Mouse (Mus musculus): ENCODE measurements around the gene Tmem269. TPM values are rescaled to one million over a fixed set of nuclear protein-coding genes. Genes with fewer than 3 reads are reported as not detected.
A peak's percentile ranks its signal among the peaks of the same experiment; 100 is the strongest.

The Tmem269 gene
- total RNA-seq (2015) (not detected in 2 replicates), total RNA-seq (2017) (not detected in 2 replicates)

DNA sequence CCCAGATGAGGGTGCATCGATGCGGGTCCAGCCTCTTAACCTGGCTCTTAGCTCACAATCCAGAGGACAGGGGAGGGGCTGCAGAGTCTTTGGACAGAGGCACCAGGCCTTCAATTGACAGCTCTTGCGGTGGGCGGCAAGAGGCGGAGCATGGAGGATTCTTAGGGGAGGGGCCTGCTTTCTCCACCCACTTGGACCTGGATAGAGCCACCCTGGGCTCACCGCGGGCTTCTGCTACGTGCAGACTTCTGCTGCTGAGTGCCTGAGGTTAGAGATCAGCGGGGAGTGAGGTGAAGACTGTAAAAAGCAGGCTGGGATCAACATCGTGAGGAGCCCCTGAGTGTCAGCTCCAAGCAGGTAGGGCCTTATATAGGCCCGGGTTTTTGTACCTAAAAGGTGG, at the start of gene Tmem269:
Gene Tmem269, minus strand, starts transcription at position 49 of the 400 bp plus-strand sequence.
- ATAC-seq (replicated peaks; ENCODE audit: poor library complexity): peak; percentile 54

DNA sequence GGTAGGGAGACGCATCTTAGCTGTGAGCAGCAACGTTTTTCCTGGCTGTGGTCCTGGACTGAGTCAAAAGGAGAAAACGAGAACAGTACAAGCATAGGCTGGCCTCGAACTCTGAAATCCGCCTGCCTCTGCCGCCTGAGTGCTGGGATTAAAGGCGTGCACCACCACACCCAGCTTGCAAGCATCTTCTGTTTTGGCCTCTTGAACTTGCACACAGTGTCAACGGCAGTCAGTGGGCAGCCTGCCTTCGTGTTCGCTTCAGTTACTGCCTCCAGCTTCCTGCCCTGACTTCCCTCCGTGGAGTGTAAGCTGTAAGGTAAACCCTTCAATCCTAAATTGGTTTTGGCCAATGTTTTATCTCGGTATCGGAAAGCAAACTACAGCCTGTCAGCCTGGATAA, 48.6 kb upstream of the Tmem269 start:
- ATAC-seq (replicated peaks; ENCODE audit: poor library complexity): no peak

DNA sequence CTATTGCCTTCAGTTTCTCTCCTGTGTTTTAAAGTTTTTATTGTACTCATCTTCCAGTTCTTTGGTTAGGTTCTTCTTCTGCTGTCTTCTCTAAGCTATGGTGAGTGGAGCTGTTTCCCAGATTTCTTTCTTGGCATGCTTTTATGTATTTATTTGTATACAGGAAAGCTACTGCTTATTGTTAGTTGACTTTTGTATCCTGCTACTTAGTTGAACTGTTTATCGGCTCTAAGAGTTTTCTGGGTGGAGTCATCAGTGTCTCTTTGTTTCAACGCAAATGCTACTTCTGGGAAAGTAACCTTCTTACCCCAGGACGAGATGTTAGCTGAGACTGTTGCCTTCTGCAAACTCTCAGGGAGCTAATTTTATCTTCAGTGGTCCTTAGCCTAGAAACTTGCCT, 45.4 kb upstream of the Tmem269 start:
- ATAC-seq (replicated peaks; ENCODE audit: poor library complexity): no peak

DNA sequence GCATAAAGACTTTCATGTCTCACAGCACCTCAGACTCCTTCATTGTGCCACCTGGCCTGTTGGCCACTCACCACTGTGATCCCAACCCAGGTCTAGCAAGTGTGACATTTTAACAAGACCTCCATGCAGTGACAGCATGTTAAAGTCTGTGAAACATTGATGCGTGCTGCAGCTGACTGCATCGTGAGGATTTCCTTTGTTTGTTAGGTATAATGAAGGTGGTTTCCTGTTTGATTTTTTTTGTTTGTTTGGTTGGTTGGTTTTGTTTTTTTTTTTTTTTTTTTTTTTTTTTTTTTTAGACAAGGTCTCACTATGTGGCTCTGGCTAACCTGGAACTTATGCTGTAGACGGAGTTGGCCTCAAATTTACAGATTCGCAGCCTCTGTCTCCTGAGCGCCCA, 44.5 kb upstream of the Tmem269 start:
- no peak for ATAC-seq (replicated peaks; ENCODE audit: poor library complexity)

DNA sequence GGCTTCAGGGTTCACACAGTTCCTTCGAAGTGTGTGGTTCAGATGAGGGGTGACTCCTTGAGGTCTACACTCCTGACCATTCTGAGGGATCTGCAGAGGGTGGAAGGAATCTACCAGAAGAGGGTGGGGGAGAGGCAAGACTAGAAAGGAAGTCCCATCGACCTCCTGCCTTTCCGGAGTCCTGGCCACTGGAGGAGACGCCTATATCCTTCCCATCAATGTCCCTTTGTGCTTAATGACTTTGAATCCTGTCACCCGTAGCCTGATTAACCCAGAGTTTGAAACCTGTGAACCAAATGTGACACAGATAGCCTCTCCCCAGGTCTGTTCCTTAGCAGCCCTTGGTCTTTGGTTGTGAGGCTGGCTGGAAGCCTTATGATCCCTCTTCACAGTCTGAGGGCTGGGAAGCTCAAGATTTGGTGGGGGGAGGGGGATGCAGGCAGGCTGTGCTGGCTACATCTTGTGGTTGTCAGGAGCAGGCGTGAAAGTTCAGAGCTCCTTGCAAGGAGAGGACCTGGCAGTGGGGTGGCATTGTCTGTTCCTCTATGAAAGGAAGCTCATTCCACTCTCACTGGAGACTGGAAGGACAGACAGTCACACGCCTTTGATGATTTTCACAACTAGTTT, 43.2 kb upstream of the Tmem269 start:
- ATAC-seq (replicated peaks; ENCODE audit: poor library complexity): no peak

DNA sequence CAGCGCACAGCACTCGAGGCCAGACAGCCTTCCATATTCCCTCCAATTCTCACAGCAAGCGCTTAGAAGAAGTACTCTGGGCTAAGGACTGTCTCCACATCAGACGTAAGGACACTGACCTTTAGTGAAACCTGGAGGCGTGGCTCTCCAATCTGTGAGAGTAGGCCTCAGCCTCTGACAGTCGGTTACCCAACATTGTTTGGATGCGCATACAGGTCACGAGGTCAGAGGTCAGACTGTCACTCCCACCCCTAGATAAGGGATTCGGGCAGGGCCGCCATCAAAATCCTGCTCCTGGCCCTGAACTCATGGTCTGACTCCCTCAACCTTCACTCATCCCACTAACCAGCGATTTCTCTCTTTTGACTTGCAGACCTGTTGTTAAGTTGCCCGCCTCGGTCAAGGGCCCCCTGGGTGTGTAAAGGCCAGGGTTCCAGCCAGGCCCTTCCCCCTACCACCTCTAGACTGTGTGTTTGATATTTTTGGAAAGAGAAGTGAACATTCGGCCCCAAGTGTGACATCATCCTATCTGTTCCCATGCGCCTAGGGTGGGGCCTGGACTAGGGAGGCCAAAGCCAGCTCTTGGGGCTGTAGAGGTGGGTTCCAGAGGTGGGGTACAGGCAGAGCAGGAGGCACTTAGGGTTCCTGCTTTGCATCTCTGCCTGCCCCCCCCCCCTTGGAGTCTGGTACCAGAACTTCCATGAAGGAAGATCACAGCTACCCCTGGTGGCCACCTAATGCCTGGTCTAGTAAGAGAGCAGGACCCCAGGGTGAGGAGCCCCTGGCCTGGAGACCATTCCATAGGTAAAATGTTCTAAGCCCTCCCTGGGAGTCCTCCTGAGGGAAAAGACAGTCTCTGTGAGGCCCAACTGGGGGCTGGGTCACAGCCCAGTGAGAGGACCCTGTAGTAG, 41.6 kb upstream of the Tmem269 start:
- no peak for ATAC-seq (replicated peaks; ENCODE audit: poor library complexity)

DNA sequence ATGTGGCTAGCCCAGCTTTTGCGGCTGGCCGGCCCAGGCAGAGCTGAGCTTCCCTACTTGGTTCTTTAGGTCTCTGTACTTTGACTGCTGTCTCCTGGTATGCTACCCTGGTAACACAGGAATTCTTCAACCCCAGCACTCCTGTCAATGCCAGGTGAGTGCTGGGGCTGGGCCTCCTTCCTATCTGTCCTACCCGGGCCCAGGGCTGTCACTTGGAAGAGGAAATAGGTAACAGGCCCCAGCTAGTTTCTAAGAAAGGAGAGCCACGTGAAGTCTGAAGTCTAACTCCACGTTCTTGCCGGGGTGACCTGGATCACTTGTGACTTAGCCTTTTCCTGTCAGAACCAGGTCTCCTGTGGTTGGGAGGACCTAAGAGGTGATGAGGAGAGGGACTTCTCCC, 39.1 kb upstream of the Tmem269 start:
- ATAC-seq (replicated peaks; ENCODE audit: poor library complexity): no peak

DNA sequence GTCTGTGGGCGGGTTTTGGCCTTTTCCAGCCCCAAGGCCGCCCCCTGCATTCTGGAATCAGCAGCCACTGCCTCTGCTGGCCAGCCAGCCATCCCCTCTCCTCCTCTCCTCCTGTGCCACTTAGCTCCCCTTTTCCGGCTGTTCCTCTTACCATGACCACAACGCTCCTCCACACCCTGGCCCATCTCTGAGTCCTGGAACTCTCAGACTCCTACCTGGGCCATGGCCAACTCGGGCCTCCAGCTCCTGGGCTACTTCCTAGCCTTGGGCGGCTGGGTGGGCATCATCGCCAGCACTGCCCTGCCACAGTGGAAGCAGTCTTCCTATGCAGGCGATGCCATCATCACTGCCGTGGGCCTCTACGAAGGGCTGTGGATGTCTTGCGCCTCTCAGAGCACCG, 37.3 kb upstream of the Tmem269 start, which contains the start of gene Cldn19:
Gene Cldn19, plus strand, starts transcription at position 64 of the 400 bp plus-strand sequence.
- ATAC-seq (replicated peaks; ENCODE audit: poor library complexity): no peak

DNA sequence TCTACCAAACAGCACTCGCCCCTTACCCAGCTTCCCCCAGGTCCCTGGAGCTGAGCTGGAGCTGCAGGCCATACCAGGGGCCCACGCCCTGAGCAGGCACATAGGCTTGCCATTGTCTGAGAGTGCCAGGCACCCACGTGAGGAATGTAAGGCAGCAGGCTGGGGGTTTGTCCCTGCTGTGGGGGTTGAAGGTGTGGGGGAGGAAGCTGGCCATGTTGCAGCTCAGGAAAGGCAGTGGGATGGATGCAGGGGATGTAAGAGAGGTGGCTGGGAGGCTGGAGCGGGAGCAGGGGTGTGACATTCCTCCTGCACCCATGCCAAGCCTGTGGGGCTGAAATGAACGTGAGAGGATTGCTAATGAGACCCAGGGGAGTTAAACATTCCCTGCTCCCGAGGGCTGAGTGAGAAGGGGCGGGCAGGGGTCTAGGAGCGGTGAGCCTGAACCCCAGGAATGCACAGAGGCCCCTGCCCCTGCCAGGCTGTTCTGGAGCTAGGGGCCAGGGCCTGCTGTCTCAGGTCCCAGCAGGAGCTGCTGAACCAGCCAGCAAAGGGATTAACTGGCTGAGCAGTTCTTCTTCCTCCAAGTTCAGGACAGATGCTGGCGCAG, 36.1 kb upstream of the Tmem269 start:
- no peak for ATAC-seq (replicated peaks; ENCODE audit: poor library complexity)

DNA sequence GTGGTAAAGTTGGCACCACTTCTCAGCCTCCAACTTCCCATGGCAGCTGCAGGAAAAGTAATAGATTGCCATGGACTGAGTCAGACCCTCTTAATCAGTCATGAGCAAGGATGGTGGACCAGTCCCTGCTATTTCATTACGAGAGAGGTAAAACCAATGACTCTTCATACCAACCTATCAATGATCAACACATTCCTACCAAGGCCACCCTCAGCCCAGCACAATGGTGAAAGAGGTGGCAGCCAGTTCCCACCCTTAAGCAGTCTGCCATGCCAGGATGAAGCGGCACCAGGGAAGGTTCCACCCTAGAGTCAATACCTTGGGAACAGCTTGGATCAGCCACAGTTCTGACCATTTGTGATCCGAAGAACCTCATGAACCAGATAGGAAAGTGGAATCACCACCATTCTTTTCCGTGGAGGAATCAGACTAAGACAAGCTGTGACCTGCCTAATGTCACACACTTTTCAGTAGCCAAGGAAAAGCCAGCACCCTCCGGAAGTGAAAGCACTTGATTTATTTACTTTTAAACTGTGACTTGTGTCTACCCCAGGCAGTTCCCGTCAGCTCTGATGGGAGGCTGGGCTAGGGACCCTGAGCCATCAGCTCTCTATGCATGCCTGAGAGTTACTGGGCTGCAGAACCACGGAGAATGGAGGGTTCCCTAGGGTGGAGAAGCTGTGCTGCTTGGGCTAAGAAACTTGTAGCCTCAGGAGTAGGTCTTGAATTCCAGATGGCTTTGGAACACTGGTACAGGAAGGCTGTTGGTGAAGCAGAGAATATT, 34.2 kb upstream of the Tmem269 start:
- no peak for ATAC-seq (replicated peaks; ENCODE audit: poor library complexity)

DNA sequence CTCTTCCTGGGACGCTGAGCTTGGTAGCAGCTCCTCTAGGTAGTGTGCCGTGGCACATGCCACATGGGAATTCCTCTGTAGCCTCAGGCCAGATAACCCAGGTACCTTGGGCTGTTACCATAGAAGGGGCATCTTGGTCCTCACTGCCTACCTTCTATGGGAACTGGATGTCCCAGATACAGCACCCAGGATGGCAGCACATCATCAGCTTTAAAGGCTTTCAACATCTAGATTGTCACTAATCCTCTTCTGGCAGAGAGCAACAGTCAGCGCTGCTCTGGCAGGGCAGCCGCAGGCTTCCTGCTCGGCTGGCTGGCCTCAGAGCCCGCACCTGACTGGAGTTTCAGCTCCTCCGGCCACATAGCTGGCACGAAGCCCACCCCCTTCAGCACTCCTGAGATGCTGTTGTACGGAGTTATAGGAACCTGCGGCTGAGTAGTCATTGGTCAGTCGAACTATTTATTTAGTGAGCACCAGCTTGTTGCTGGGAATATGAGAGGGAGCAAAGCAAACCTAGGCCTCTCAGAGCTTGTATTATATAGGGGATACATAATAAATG, 30.5 kb upstream of the Tmem269 start:
- no peak for ATAC-seq (replicated peaks; ENCODE audit: poor library complexity)

DNA sequence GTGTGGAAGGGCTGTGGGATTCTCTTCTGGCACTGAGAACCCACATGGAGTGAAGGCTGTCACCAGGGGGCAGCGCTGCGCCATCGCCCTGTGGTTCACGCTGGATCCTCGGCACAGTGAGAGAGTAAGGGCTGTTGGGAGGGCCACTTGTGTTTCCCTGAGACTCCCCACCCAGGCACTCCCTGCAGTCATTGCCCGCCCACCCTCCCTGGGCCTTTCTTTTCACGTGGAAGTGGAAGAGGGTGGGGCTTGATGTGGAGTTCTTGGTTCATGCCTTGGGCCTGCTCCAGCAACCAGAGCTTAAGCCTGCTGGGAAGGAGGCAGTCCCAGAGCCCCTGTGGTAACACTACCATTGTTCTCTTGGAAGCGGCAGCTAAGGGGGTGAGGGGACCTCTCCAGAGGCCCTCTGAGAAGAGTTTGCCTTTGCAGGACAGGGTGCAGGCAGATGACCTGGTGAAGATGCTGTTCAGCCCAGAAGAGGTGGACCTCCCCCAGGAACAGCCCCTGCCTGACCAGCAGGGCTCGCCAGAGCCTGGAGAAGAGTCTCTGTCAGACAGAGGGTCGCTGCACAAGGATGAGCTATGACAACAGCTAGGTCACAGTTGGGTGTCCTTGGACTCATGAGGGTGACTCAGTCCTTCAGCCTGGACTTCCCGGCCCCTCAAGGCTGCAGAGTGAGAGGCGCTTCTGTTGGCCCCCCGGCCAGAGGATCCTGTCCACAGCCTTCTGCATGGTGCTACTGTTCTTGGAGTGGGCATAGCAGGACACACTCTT, 29.6 kb upstream of the Tmem269 start:
- ATAC-seq (replicated peaks; ENCODE audit: poor library complexity): peak; percentile 97

DNA sequence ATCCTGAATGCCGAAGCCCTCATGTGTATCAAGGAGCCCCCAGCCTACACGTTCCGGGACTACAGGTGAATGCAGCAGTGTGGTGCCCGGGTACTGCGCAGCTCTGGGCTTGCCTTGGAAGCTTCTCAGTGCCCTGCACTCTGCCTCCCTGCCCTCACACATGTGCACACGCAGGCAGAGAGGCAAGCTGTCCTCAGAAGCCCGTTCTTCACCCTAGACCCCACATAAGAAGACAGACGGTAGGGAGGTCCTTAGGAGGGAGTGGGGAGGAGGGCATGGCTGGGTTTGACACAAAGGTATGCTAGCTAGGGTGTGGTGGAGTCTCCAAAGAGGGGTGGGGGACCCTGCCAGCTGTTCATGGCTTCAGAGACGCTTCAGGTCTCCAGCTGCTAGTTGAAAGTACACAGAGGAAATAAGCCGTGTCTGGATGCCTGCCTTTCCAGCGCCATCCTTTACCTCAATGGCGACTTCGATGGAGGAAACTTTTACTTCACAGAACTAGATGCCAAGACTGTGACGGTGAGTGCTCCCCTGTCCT, 28.7 kb upstream of the Tmem269 start:
- no peak for ATAC-seq (replicated peaks; ENCODE audit: poor library complexity)

DNA sequence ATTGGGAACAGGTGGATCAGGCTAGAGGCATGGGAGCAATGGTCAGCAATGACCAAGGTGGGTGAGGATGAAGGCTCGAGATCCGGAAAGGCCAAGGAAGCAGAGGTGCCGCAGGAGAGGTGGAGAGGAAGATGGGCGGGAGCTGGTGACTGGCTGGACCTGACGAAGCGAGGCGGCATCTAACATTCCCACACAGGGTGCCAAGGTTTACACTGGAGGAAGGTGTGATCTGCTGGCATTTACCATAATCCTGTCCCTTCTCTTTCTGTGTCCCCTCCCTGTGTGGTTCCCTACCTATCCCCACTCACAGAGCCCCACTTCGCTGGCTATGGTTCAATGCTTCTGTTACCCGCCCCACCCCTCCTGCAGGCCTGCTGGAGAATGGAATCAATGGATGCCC, 27.9 kb upstream of the Tmem269 start:
- no peak for ATAC-seq (replicated peaks; ENCODE audit: poor library complexity)

DNA sequence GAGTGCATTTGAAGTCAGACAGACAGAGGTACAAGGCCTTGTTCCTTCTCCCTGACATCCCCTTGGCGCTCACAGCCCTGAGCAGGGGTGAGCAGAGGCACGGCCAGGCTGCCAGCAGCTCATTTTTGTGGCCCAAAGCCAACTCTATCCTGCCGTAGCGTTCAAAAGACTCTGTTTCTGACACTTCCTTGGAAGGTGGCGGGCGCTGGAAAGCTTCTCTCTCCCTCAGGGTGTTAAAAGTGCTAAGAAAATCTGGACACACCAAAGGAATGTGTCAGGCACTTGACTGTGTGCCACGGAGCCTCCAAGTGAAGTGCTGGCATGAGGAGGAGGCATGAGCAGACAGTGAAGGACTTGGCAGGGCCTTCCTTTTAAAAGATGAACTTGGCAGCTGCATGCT, 27.5 kb upstream of the Tmem269 start:
- no peak for ATAC-seq (replicated peaks; ENCODE audit: poor library complexity)

DNA sequence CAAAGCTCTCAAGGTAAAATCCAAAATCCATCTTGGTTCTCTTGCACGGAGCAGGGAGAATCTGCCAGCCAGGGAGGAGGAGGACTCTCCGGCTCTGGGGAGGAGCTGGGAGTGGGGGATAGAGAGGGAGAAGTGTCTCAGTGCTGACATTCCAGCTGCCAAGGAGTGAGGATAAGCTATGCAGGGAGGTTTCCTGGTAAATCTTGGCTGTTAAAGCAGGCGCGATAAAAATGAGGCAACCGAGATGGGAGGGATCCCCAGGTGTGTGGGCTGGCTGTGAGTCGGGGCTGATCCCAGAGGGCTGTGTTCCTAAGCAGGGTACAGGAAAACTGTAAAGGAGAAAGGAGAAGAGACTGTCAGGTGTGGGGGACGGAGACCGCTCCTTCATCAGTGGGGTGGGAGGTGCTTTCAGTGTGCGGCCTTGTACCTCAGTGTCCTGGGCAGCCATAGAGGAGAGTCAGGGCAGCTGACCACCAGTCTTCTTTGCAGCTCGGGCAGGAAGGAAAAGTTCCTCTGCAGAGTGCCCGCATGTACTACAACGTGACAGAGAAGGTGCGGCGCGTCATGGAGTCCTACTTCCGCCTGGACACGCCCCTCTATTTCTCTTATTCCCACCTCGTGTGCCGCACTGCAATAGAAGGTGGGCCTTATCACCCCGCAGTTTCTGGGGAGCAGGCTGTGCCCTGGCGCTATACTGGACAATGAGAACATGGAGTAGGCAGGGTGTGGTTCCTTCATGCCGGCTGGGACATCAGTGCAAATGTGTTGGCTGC, 26.6 kb upstream of the Tmem269 start:
- no peak for ATAC-seq (replicated peaks; ENCODE audit: poor library complexity)

DNA sequence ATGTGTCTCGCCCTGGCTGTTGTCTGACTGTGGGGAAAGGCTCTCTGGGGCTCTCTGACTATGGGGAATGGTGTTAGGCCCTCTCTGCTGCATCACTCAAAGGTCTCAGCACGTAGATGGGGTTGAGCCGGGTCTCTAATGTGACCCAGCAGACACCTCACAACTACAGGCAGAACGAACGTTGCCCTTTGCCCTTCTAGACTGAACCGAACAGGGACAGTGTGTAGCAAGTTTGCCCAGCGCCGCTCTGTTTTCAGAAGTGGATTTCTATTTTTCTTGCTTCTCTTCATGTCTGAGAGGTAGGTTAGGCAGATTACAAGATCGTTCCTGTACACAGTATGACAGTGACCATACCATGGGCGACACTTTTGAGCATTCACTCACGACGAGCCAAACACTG, 24.6 kb upstream of the Tmem269 start:
- no peak for ATAC-seq (replicated peaks; ENCODE audit: poor library complexity)

DNA sequence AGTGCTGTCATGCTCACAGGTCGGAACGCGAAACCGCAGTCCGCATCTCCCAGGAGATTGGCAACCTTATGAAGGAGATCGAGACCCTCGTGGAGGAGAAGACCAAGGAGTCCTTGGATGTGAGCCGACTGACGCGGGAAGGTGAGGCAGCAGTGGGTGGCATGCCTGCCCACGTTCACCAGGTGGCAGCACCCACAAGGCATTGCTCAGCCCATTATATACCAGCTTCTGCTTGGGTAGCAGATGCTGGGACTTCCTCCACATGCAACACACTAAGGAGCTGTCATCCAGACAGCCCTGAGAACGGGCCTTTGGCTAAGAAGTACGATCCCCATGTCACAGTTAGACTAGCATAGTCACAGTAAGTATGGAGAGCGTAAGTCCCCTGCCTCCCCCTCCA, 23.6 kb upstream of the Tmem269 start:
- peak; percentile 48 for ATAC-seq (replicated peaks; ENCODE audit: poor library complexity)

DNA sequence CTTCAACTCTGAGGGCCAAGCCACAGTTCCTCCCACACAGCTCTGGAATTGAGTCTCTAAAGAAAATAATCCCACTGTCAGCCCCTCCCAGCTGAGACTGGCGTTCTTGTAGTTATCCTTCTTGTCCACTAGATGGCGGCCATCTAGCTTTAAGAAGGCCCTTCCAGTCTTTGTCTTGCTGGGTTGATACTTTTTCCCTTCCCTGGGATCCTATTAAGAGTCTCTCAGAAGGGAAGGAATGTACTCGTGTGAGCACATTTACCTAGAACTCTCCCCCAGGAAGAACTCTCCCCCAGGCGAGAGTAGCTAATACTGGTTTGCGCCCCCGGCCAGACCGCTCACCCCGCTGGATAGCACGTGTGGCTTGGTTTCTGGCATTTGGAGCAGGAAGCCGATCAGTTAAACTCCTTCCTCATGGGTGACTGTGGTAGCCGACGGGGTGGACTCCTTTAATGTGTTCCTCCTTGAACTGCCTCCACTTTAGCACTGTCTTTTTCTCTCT, 21.2 kb upstream of the Tmem269 start:
- peak; percentile 88 for ATAC-seq (replicated peaks; ENCODE audit: poor library complexity)

Measured in megakaryocyte progenitor cell, adult 5-6 weeks (primary cell).